Mouse (Mus musculus): ENCODE measurements around the gene Nrp2. TPM values are rescaled to one million over a fixed set of nuclear protein-coding genes. Genes with fewer than 3 reads are reported as not detected.

The Nrp2 gene
- polyA plus RNA-seq, 1 experiment from 2014 or later: 28.0 TPM

DNA sequence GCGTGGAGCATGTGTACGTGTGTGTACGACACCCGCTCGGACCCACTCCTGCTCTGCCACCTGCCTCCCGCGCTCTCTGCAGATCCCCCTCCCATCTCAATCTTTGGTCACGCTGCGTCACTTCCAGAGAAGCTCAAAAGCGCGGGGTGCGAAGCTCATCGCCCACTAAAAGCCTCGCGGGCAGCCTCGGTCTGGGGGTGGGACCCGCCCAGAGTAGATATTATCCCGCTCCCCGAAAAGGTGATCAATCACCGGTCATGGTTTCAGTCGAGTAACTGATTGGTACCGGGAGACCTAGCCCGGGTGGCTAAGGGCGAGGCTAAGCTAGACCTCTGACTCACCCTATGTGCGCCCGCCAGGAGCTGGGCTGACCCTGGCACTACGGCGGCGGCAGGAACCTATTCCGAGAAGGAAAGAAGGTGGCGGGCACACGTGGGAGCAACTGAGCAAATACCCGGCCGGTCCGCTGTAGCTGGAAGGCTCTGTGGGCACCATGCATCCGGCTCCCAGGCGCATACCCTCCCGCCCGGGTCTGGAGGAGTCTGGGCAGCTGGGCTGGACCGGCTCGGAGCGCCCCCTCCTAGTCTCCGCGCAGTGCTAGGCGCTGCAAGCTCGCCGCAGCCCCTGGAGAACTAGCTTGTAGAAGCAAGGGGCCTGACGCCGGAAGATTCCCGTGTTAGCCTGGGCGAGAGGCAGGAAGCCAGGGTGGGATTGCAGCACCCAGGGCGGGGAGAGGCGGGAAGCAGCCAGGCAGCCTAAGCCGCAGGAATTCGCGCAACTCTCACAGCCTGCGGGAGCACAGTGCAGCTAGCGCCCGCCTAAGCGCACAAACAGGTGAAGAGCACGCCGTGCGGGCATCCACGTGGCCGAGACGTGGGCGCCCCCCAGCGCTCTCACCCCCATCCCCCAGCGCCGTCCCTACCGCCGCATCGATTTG lies 3.3 kb downstream of the Nrp2 start:
- peak; percentile 37 for ATAC-seq (ENCODE audit: insufficient read depth, low FRiP score, low read depth)
- Histone ChIP-seq H3K36me3 (no peaks in the 10 kb centered on the region), H3K4me1 (peaks cover 35% of the 10 kb centered on the region), H3K4me2 (peak overlapping the region; percentile 96), H3K4me3 (replicated peaks) (peak overlapping the region; percentile 68), H3K27ac (peak overlapping the region; percentile 73), H3K9me3 (no peaks in the 10 kb centered on the region), H3K27me3 (replicated peaks) (0 out of 2 replicates have a peak, but pooled peaks cover 9% of the 10 kb centered on the region), H3K9ac (peak overlapping the region; percentile 68)
- under 1% methylated on average over 73 of the region's 73 CpGs for WGBS

GRCm38 (mm10) chr1:62707101-62707912 lies 4.2 kb downstream of the Nrp2 start:
- no peak for ATAC-seq (ENCODE audit: insufficient read depth, low FRiP score, low read depth)
- peaks cover 33% of the 10 kb centered on the region; the same call in 1 of the 2 replicates for H3K4me1 ChIP-seq
- peak overlapping the region; percentile 96 for H3K4me2 ChIP-seq
- WGBS: 1% methylated on average over 35 of the region's 35 CpGs
- H3K9me3 ChIP-seq: no peaks in the 10 kb centered on the region
- peak overlapping the region; percentile 68 for H3K4me3 ChIP-seq (replicated peaks)
- H3K9ac ChIP-seq: peak overlapping the region; percentile 68
- H3K36me3 ChIP-seq: no peaks in the 10 kb centered on the region
- peak overlapping the region; percentile 73 for H3K27ac ChIP-seq
- H3K27me3 ChIP-seq (replicated peaks): 0 out of 2 replicates have a peak, but pooled peaks cover 9% of the 10 kb centered on the region

DNA sequence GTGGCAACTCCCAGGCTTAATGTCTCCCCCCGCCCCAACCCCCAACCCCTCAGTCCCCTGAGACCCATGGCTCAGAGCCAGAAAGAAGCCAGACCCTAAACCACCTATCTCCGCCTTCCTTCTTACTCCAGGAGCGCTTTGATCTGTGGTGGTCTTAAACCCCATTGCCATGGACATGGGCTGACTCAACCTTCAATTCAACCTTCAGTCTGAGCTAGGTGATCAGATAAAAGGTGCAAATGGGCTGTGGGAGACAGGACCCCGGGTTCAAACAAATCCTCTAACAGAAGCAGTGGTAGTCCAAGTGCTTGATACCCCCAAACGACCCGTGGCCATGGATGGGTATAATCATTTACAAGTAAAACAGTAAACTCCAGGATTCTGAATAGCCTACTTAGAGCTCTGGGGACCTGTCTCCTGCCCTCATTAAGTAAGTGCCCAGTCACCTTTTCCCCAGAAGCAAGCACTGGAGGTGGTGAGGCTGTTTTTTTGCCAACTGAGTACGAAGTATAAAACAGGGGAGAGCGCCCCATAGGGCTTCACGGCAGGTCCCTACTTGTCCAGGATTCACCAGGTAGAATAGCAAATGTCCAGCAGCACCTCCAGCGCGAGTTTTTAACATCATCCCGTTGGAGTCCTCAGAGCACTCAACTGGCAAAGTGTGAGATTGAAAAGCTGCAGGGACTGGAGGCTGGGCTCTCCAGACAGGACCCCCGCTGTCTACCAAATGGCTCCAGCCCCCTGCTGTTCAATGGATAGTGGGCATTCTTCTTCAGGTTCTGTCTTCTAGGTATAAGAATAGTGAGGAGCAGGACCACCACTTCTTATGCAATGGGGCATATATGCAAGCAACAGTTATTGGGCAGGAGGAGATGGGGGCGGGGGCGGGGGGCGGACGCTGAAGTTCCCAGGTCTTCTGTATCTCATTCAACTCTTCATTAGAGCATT lies 5.1 kb downstream of the Nrp2 start:
- Histone ChIP-seq H3K27ac (0 out of 2 replicates have a peak overlapping the region, but pooled peaks have one; percentile 4), H3K4me2 (peak overlapping the region; percentile 96), H3K27me3 (replicated peaks) (0 out of 2 replicates have a peak, but pooled peaks cover 9% of the 10 kb centered on the region), H3K36me3 (no peaks in the 10 kb centered on the region), H3K4me3 (replicated peaks) (peak overlapping the region; percentile 68), H3K9me3 (no peaks in the 10 kb centered on the region), H3K9ac (no peak overlapping the region), H3K4me1 (peaks cover 33% of the 10 kb centered on the region; the same call in 1 of the 2 replicates)
- ATAC-seq (ENCODE audit: insufficient read depth, low FRiP score, low read depth): no peak
- WGBS: 28% methylated on average over 17 of the region's 17 CpGs

- Histone ChIP-seq H3K4me2 (no peak overlapping the region), H3K36me3 (no peaks in the 10 kb centered on the region), H3K4me3 (replicated peaks) (no peak overlapping the region), H3K27me3 (replicated peaks) (0 out of 2 replicates have a peak, but pooled peaks cover 9% of the 10 kb centered on the region), H3K9me3 (no peaks in the 10 kb centered on the region), H3K9ac (no peak overlapping the region), H3K4me1 (peaks cover 33% of the 10 kb centered on the region; the same call in 1 of the 2 replicates), H3K27ac (no peak overlapping the region; the same call in 1 of the 2 replicates)
- WGBS: 24% methylated on average over 5 of the region's 5 CpGs
- ATAC-seq (ENCODE audit: insufficient read depth, low FRiP score, low read depth): no peak
These were observed 6.8 kb downstream of the Nrp2 start for GRCm38 (mm10) chr1:62709770-62710335.

GRCm38 (mm10) chr1:62713021-62713676 lies 10.1 kb downstream of the Nrp2 start:
- ATAC-seq (ENCODE audit: insufficient read depth, low FRiP score, low read depth): no peak
- Histone ChIP-seq H3K27ac (no peak overlapping the region), H3K9me3 (no peaks in the 10 kb centered on the region), H3K9ac (no peak overlapping the region), H3K4me2 (no peak overlapping the region), H3K4me1 (peaks cover 20% of the 10 kb centered on the region; the same call in 1 of the 2 replicates), H3K27me3 (replicated peaks) (0 out of 2 replicates have a peak, but pooled peaks cover 4% of the 10 kb centered on the region), H3K4me3 (replicated peaks) (no peak overlapping the region), H3K36me3 (no peaks in the 10 kb centered on the region)
- WGBS: 60% methylated on average over 17 of the region's 17 CpGs

DNA sequence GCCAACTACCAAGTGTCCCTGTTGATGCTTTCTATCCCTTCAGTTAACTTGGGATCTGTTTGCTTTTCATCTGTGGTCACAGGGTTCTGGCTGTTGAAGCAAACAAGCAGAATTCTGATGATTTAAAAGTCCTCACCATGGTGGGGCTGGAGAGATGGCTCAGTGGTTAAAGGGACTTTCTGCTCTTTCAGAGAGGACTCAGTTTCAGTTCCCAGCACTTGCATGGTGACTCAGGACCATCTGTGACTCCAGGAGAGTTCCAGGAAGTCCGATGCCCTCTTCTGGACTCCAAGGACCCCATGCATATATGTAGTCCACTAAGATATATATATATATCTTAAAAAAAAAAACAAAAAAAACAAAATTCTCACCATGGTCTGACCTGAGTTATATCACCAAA lies 11.9 kb downstream of the Nrp2 start:
- ATAC-seq (ENCODE audit: insufficient read depth, low FRiP score, low read depth): no peak
- 85% methylated on average over 1 of the region's 1 CpGs for WGBS
- Histone ChIP-seq H3K9me3 (no peaks in the 10 kb centered on the region), H3K36me3 (no peaks in the 10 kb centered on the region), H3K27me3 (replicated peaks) (no peaks in the 10 kb centered on the region), H3K27ac (no peak overlapping the region), H3K4me2 (no peak overlapping the region), H3K9ac (no peak overlapping the region), H3K4me1 (peaks cover 10% of the 10 kb centered on the region; the same call in 1 of the 2 replicates), H3K4me3 (replicated peaks) (no peak overlapping the region)

DNA sequence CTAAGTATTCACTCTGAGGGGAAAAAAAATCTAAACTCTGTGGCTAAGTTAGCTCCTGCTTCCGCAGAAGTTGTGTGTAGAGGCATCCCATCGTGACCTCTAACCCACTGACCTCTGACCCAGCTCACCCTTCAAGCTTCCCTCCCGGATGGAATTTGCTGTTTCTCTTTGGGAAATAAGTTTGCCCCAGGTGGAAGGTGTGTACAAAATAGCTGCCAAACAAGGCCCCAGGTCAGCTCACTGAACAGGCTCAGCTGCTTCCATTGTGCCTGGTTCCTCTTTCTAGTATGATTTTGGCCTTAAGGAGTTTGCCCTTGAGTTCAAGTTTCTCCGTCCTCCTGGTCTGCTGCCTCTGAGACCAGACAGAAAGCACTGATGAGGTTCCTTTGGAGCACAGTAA lies 12.6 kb downstream of the Nrp2 start:
- ATAC-seq (ENCODE audit: insufficient read depth, low FRiP score, low read depth): no peak
- no peaks in the 10 kb centered on the region for H3K36me3 ChIP-seq
- no peak overlapping the region for H3K9ac ChIP-seq
- 39% methylated on average over 4 of the region's 4 CpGs for WGBS
- H3K27me3 ChIP-seq (replicated peaks): no peaks in the 10 kb centered on the region
- H3K4me1 ChIP-seq: peaks cover 4% of the 10 kb centered on the region; the same call in 1 of the 2 replicates
- no peak overlapping the region for H3K27ac ChIP-seq
- H3K4me3 ChIP-seq (replicated peaks): no peak overlapping the region
- no peak overlapping the region for H3K4me2 ChIP-seq
- H3K9me3 ChIP-seq: no peaks in the 10 kb centered on the region

GRCm38 (mm10) chr1:62716836-62717478 lies 13.9 kb downstream of the Nrp2 start:
- Histone ChIP-seq H3K4me3 (replicated peaks) (no peak overlapping the region), H3K4me2 (no peak overlapping the region), H3K9me3 (no peaks in the 10 kb centered on the region), H3K36me3 (no peaks in the 10 kb centered on the region), H3K27ac (no peak overlapping the region), H3K27me3 (replicated peaks) (no peaks in the 10 kb centered on the region), H3K4me1 (peaks cover 4% of the 10 kb centered on the region; the same call in 1 of the 2 replicates), H3K9ac (no peak overlapping the region)
- no peak for ATAC-seq (ENCODE audit: insufficient read depth, low FRiP score, low read depth)
- WGBS: 48% methylated on average over 10 of the region's 10 CpGs

- no peak for ATAC-seq (ENCODE audit: insufficient read depth, low FRiP score, low read depth)
- WGBS: 67% methylated on average over 13 of the region's 13 CpGs
These were observed 14.6 kb downstream of the Nrp2 start for GRCm38 (mm10) chr1:62717552-62718236.

GRCm38 (mm10) chr1:62718237-62718571 lies 15.1 kb downstream of the Nrp2 start:
- no peak for ATAC-seq (ENCODE audit: insufficient read depth, low FRiP score, low read depth)
- Histone ChIP-seq H3K9me3 (no peaks in the 10 kb centered on the region), H3K27ac (no peak overlapping the region), H3K4me3 (replicated peaks) (no peak overlapping the region), H3K27me3 (replicated peaks) (no peaks in the 10 kb centered on the region), H3K9ac (no peak overlapping the region), H3K4me1 (peaks cover 4% of the 10 kb centered on the region; the same call in 1 of the 2 replicates), H3K4me2 (no peak overlapping the region), H3K36me3 (no peaks in the 10 kb centered on the region)
- 59% methylated on average over 5 of the region's 5 CpGs for WGBS

More at GRCm38 (mm10) chr1:62717552-62718236, 14.6 kb downstream of the Nrp2 start:
- Histone ChIP-seq H3K4me2 (no peak overlapping the region), H3K9ac (no peak overlapping the region), H3K27me3 (replicated peaks) (no peaks in the 10 kb centered on the region), H3K9me3 (no peaks in the 10 kb centered on the region), H3K4me1 (peaks cover 4% of the 10 kb centered on the region; the same call in 1 of the 2 replicates), H3K4me3 (replicated peaks) (no peak overlapping the region), H3K36me3 (no peaks in the 10 kb centered on the region), H3K27ac (no peak overlapping the region)
